Mouse (Mus musculus) midbrain, postnatal 0 days (tissue): ENCODE results near the gene Fam222b. TPM values are rescaled to one million over a fixed set of nuclear protein-coding genes. Genes with fewer than 3 reads are reported as not detected.

ENCODE experiments used
- ATAC-seq: fragments of 200-750 bp; cut with Nextera tagmentation; 2 replicates; pipeline ENCODE4 v1.8.0; 2017; ENCODE audit warnings: moderate number of reproducible peaks, mild to moderate bottlenecking, moderate TSS enrichment, moderate library complexity; ENCODE audit not compliant: low FRiP score
- DNase-seq: peaks from one replicate; pipeline ENCODE4 v3.0.0-alpha.2; 2015; ENCODE audit warnings: low spot score
- H3K27ac ChIP-seq: fragments of 300-500 bp; sonication (generic); 2 replicates; pipeline ENCODE4 v1.5.1; 2014; ENCODE audit warnings: low read depth, mild to moderate bottlenecking, low read length, mixed read lengths
- H3K27me3 ChIP-seq: fragments of 300-500 bp; sonication (generic); 2 replicates; pipeline ENCODE4 v1.6.1; 2014; ENCODE audit warnings: low read length, control low read depth, mixed read lengths; ENCODE audit not compliant: insufficient read depth
- H3K36me3 ChIP-seq: fragments of 300-500 bp; sonication (generic); 2 replicates; pipeline ENCODE4 v1.6.1; 2014; ENCODE audit warnings: low read length, control low read depth, mixed read lengths; ENCODE audit not compliant: insufficient read depth
- H3K4me1 ChIP-seq: fragments of 300-500 bp; sonication (generic); 2 replicates; pipeline ENCODE4 v1.6.1; 2014; ENCODE audit warnings: mild to moderate bottlenecking, control low read depth, antibody characterized with exemption, low read length, mixed read lengths; ENCODE audit not compliant: insufficient read depth
- H3K4me2 ChIP-seq: fragments of 300-500 bp; sonication (generic); 2 replicates; pipeline ENCODE4 v1.6.1; 2014; ENCODE audit warnings: low read depth, mild to moderate bottlenecking, low read length, mixed read lengths; ENCODE audit not compliant: poor library complexity, severe bottlenecking
- H3K4me3 ChIP-seq: fragments of 300-500 bp; sonication (generic); 2 replicates; pipeline ENCODE4 v1.5.1; 2014; ENCODE audit warnings: low read depth, mild to moderate bottlenecking, low read length, moderate library complexity
- H3K9ac ChIP-seq: fragments of 300-500 bp; sonication (generic); replicated peaks from 2 replicates; pipeline ENCODE4 v1.6.1; 2014; ENCODE audit warnings: mild to moderate bottlenecking, low read length, moderate library complexity, mixed read lengths; ENCODE audit not compliant: poor library complexity, severe bottlenecking
- H3K9me3 ChIP-seq: fragments of 300-500 bp; sonication (generic); 2 replicates; pipeline ENCODE4 v1.6.1; 2016; ENCODE audit warnings: low read length, control low read depth
- CTCF ChIP-seq: IDR thresholded peaks from 2 replicates; pipeline ENCODE4 v1.5.1; 2016; ENCODE audit warnings: antibody characterized with exemption, mild to moderate bottlenecking
- whole genome bisulfite sequencing: fragments of 180-500 bp; shearing (Covaris S2); extraction: QIAGEN DNeasy Blood & Tissue Kit; methylation state at CpG from one replicate; pipeline ENCODE4 v1.1.7; 2014; 5-methylcytosine and 5-hydroxymethylcytosine counted together
- polyA plus RNA-seq: library from polyadenylated mRNA; unstranded; fragments of >200 nt; fragmentation: Nextera tagmentation; extraction: Ambion mirVana; gene quantifications from 2 replicates; pipeline ENCODE4 v1.2.1, GENCODE M21; 2015
- total RNA-seq: library from RNA; depleted of rRNA; stranded (reverse); fragments of >200 nt; gene quantifications from 2 replicates; pipeline ENCODE4 v1.2.3, GENCODE M21; 2014

The Fam222b gene
- total and polyA plus RNA-seq, 2 experiments from 2014 or later = 29.1 to 34.5 TPM

DNA sequence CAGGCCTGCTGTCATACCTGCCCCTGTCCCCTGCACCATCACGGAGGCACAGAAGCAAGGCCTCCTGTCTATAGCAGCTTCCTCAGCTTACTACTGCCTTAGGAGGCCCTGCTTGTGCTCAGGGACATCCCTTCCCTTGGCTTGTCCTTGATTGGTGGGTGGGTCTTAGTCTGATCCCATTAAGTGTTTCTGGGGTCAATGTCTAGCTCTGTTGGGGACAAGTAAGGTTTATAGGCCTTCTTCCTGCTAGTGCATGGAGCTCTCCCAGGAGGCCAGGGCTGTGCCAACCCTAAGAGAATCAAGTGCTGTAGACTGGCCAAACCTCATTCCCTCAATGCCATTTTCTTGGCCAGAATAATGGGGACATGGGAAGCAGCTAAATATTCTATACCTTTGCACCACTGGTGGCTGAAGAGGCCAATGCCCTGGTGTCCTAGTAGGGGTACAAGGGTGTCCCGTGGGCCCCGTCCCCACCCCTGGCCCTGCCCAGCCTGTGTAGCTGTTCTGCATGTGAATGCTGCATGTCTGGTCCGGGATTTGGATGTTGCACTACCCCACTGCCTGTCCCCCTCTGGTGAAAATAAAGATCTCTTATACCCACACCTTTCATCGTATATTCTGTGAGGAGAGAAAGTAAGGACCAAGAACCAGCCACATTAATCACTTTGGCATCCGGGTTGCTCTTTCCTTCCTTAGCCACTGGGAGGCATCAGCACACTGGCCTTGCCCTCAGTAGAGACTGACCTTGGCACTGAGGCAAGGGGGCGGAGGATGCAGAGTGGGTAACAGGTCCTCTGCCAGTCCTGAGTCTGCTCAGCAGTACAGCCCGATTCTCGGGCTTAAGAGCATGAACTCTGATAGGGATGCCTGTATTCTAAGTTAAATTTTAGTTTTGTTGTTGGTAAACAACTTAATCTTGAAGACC, 34.4 kb upstream of the Fam222b start:
- no peaks in the 10 kb centered on the region for H3K9me3 ChIP-seq
- DNase-seq (peak; percentile 88), ATAC-seq (peak; percentile 69)
- TF ChIP-seq CTCF = peak; percentile 85
- H3K4me1 ChIP-seq = no peaks in the 10 kb centered on the region
- H3K27me3 ChIP-seq = no peaks in the 10 kb centered on the region
- 52% methylated on average over 9 of the region's 9 CpGs for WGBS
- no peak overlapping the region for H3K9ac ChIP-seq
- no peak overlapping the region for H3K4me3 ChIP-seq
- H3K36me3 ChIP-seq = peaks cover 37% of the 10 kb centered on the region
- H3K27ac ChIP-seq = no peak overlapping the region
- H3K4me2 ChIP-seq = no peak overlapping the region

DNA sequence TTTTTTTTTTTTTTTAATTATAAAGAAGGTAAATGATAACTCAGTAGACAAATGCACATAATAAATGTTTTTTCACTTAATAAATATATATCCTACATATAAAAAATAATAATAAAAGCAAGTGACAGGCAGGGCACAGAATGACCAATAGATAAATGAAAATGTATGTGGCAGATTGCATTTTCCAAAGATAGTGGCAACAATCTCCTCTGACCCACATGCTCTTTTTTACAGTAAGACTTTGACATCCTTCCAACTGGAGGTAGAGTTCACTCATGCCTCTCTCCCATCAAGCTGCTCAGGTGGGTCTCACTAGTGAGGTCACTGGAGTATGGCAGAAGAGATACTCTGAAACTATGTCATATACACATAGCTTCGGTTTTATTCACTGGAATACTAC, 31.9 kb upstream of the Fam222b start:
- Histone ChIP-seq H3K9me3 (no peaks in the 10 kb centered on the region), H3K4me3 (no peak overlapping the region), H3K9ac (no peak overlapping the region), H3K4me1 (no peaks in the 10 kb centered on the region), H3K36me3 (peaks cover 23% of the 10 kb centered on the region), H3K4me2 (no peak overlapping the region), H3K27me3 (no peaks in the 10 kb centered on the region), H3K27ac (no peak overlapping the region)
- no peak for DNase-seq
- no peak for ATAC-seq
- WGBS = 88% methylated on average over 1 of the region's 1 CpGs
- no peak for TF ChIP-seq CTCF

DNA sequence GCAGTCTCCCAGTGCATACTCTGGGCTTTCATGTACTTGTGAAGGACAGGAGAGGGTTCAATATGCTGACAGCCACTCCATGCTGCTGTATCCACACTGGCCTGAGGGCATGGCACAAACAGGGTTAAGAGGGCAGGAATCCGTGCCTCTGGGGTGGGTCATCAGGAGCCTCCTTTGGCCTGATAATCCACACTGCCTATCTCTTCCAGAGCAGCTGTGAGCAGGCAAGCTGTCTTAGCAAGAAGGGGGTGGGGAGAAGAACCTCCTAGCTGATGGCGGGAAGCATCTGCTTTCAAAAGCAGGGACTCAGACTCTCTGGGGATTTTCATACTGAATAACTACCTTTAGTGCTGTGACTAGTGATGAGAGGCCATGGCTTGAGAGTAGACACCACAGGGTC, 28.6 kb upstream of the Fam222b start:
- no peak overlapping the region for H3K4me3 ChIP-seq
- no peak overlapping the region for H3K27ac ChIP-seq
- WGBS = 45% methylated on average over 2 of the region's 2 CpGs
- ATAC-seq (no peak), DNase-seq (no peak)
- H3K27me3 ChIP-seq = no peaks in the 10 kb centered on the region
- no peak for TF ChIP-seq CTCF
- no peaks in the 10 kb centered on the region for H3K9me3 ChIP-seq
- H3K4me1 ChIP-seq = no peaks in the 10 kb centered on the region
- H3K4me2 ChIP-seq = no peak overlapping the region
- no peak overlapping the region for H3K9ac ChIP-seq
- no peaks in the 10 kb centered on the region for H3K36me3 ChIP-seq

DNA sequence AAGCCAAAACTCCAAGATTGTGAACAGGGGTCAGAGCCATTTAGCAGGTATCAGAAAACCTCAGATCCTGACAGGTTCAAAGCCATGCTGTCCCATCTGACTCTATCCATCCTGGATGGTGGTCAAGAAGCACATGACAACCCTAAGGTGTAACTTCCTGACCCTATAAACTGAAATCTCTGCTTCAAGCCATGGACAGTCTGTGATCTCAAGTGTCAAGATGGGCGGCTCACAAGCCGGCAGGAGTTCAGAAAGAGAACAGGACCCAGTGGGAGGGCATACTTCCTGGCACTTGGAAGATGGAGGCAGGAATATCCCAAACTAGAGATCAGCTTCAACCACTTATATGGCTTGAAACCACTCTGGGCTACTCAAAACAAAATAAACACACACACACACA, 27.8 kb upstream of the Fam222b start:
- no peaks in the 10 kb centered on the region for H3K9me3 ChIP-seq
- H3K4me2 ChIP-seq = no peak overlapping the region
- ATAC-seq (no peak), DNase-seq (no peak)
- no peaks in the 10 kb centered on the region for H3K4me1 ChIP-seq
- 50% methylated on average over 2 of the region's 2 CpGs for WGBS
- no peak overlapping the region for H3K9ac ChIP-seq
- H3K36me3 ChIP-seq = no peaks in the 10 kb centered on the region; the same call in 1 of the 2 replicates
- no peaks in the 10 kb centered on the region for H3K27me3 ChIP-seq
- H3K4me3 ChIP-seq = no peak overlapping the region
- no peak overlapping the region for H3K27ac ChIP-seq
- TF ChIP-seq CTCF = no peak

DNA sequence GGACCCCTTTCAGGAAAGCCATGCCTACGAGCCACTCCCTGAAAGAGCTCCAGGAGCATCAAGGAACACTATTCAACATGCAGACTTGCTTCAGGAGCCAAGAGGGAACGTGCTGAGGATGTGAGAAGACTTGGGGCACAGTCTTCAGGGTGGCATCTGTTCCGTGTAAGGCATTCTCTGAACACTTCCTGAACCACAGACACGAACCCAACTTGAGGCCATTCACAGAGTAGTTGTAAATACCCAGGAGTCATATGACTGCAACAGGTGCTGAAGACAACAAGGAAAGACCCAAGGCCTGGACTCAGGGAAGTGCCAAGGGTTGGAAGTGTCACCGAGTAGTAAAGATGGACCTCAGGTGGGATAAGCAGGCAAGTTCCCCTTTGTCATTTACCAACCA, 26.9 kb upstream of the Fam222b start:
- H3K9me3 ChIP-seq = no peaks in the 10 kb centered on the region
- ATAC-seq (no peak), DNase-seq (no peak)
- no peak for TF ChIP-seq CTCF
- no peak overlapping the region for H3K27ac ChIP-seq
- no peak overlapping the region for H3K9ac ChIP-seq
- 80% methylated on average over 5 of the region's 5 CpGs for WGBS
- no peaks in the 10 kb centered on the region for H3K27me3 ChIP-seq
- no peak overlapping the region for H3K4me2 ChIP-seq
- H3K36me3 ChIP-seq = peaks cover 7% of the 10 kb centered on the region
- no peak overlapping the region for H3K4me3 ChIP-seq
- H3K4me1 ChIP-seq = no peaks in the 10 kb centered on the region

DNA sequence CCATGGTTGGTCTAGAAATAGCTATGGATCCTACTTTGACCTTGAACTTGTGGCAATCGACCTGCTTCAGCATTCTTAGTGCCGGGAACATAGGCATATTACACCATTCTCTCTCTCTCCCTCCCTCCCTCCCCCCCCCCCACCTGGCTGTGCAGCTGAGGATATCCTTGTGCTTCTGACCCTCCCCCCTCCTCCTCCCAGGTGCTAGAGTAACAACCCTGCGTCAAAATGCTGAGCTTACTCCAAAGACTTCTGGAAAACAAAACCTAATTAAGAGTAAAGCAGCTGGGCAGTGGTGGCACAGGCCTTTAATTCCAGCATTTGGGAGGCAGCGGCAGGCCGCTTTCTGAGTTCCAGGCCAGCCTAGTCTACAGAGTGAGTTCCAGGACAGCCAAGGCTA, 25.3 kb upstream of the Fam222b start:
- ATAC-seq (no peak), DNase-seq (no peak)
- H3K36me3 ChIP-seq = peaks cover 18% of the 10 kb centered on the region
- 84% methylated on average over 5 of the region's 5 CpGs for WGBS
- H3K9me3 ChIP-seq = no peaks in the 10 kb centered on the region
- no peaks in the 10 kb centered on the region for H3K4me1 ChIP-seq
- no peak for TF ChIP-seq CTCF
- H3K4me2 ChIP-seq = no peak overlapping the region
- H3K27ac ChIP-seq = no peak overlapping the region
- no peak overlapping the region for H3K4me3 ChIP-seq
- H3K27me3 ChIP-seq = no peaks in the 10 kb centered on the region
- no peak overlapping the region for H3K9ac ChIP-seq
